Mouse (Mus musculus): ENCODE measurements around the gene Axin1. TPM values are rescaled to one million over a fixed set of nuclear protein-coding genes. Genes with fewer than 3 reads are reported as not detected.
"Not testable (repeated sequence)": the region's sequence is repeated elsewhere in the genome, so short reads cannot be mapped to it uniquely, and the experiment has no call there.

Axin1 gene
- 8.8 and 12.5 TPM in 2 replicates for polyA plus RNA-seq (2015; fragmentation: Nextera tagmentation; extraction: Ambion mirVana)

GRCm38 (mm10) chr17:26138239-26138836, at the start of gene Axin1:
Axin1 (plus strand) TSS chr17:26138688.
- peak within 1 kb of the TSS; percentile 77 for H3K4me2 ChIP-seq
- H3K4me3 ChIP-seq = peak within 1 kb of the TSS; percentile 76
- H3K27ac ChIP-seq = peak within 1 kb of the TSS; percentile 97
- no peaks in the 10 kb centered on the region for H3K9me3 ChIP-seq (replicated peaks)
- H3K36me3 ChIP-seq = peaks cover 3% of the 10 kb centered on the region
- under 1% methylated on average over 42 of the region's 42 CpGs for WGBS
- H3K27me3 ChIP-seq = no peaks in the 10 kb centered on the region
- peaks cover 27% of the 10 kb centered on the region for H3K4me1 ChIP-seq (replicated peaks)
- peak; percentile 97 for ATAC-seq (replicated peaks; ENCODE audit: insufficient number of reproducible peaks, insufficient read depth, low FRiP score, low read depth)
- H3K9ac ChIP-seq = peak within 1 kb of the TSS; percentile 99

- ATAC-seq (replicated peaks; ENCODE audit: insufficient number of reproducible peaks, insufficient read depth, low FRiP score, low read depth) = peak; percentile 90
- peak within 1 kb of the TSS; percentile 85 for H3K27ac ChIP-seq
- H3K4me1 ChIP-seq (replicated peaks) = peaks cover 12% of the 10 kb centered on the region
- H3K9me3 ChIP-seq (replicated peaks) = no peaks in the 10 kb centered on the region
- H3K36me3 ChIP-seq = peaks cover 6% of the 10 kb centered on the region; the same call in 1 of the 2 replicates
- peak within 1 kb of the TSS; percentile 73 for H3K9ac ChIP-seq
- H3K4me2 ChIP-seq = peak within 1 kb of the TSS; percentile 85
- no peaks in the 10 kb centered on the region for H3K27me3 ChIP-seq
- WGBS = under 1% methylated on average over 31 of the region's 32 CpGs
- peak within 1 kb of the TSS; percentile 68 for H3K4me3 ChIP-seq
Observed at GRCm38 (mm10) chr17:26089905-26090632, 48.4 kb upstream of the Axin1 start, which contains the start of gene Decr2. Decr2 (minus strand) TSS chr17:26090337.

GRCm38 (mm10) chr17:26094531-26095110, 43.9 kb upstream of the Axin1 start:
- Histone ChIP-seq H3K4me3 (peak overlapping the region; percentile 81), H3K27me3 (no peaks in the 10 kb centered on the region), H3K9me3 (replicated peaks) (no peaks in the 10 kb centered on the region), H3K9ac (peak overlapping the region; percentile 79), H3K36me3 (no peaks in the 10 kb centered on the region), H3K4me1 (replicated peaks) (peaks cover 12% of the 10 kb centered on the region), H3K4me2 (peak overlapping the region; percentile 95), H3K27ac (no peak overlapping the region; the same call in 1 of the 2 replicates)
- 41% methylated on average over 9 of the region's 9 CpGs for WGBS
- ATAC-seq (replicated peaks; ENCODE audit: insufficient number of reproducible peaks, insufficient read depth, low FRiP score, low read depth) = no peak

- no peaks in the 10 kb centered on the region for H3K27me3 ChIP-seq
- peak within 1 kb of the TSS; percentile 81 for H3K4me3 ChIP-seq
- ATAC-seq (replicated peaks; ENCODE audit: insufficient number of reproducible peaks, insufficient read depth, low FRiP score, low read depth) = 0 out of 2 replicates have a peak, but pooled peaks have one; percentile 61
- peak within 1 kb of the TSS; percentile 79 for H3K9ac ChIP-seq
- no peaks in the 10 kb centered on the region for H3K9me3 ChIP-seq (replicated peaks)
- no peaks in the 10 kb centered on the region for H3K36me3 ChIP-seq
- 3% methylated on average over 47 of the region's 47 CpGs for WGBS
- peak within 1 kb of the TSS; percentile 95 for H3K4me2 ChIP-seq
- peaks cover 12% of the 10 kb centered on the region for H3K4me1 ChIP-seq (replicated peaks)
- H3K27ac ChIP-seq = peak within 1 kb of the TSS; percentile 69
Observed at GRCm38 (mm10) chr17:26095121-26095740, 43.3 kb upstream of the Axin1 start, which contains the start of gene Nme4. Nme4 (minus strand) TSS chr17:26095602.

- Histone ChIP-seq H3K4me1 (replicated peaks) (peaks cover 12% of the 10 kb centered on the region), H3K9ac (no peak overlapping the region), H3K27ac (no peak overlapping the region), H3K9me3 (replicated peaks) (no peaks in the 10 kb centered on the region), H3K4me3 (no peak overlapping the region), H3K4me2 (no peak overlapping the region), H3K27me3 (no peaks in the 10 kb centered on the region), H3K36me3 (no peaks in the 10 kb centered on the region)
- no peak for ATAC-seq (replicated peaks; ENCODE audit: insufficient number of reproducible peaks, insufficient read depth, low FRiP score, low read depth)
- WGBS = 91% methylated on average over 7 of the region's 7 CpGs
Observed at GRCm38 (mm10) chr17:26098461-26098860, 40.0 kb upstream of the Axin1 start.

- not testable (repeated sequence) for H3K36me3 ChIP-seq; H3K9me3 ChIP-seq (replicated peaks); ATAC-seq (replicated peaks; ENCODE audit: insufficient number of reproducible peaks, insufficient read depth, low FRiP score, low read depth); H3K27ac ChIP-seq; H3K4me2 ChIP-seq; H3K27me3 ChIP-seq; H3K9ac ChIP-seq; H3K4me3 ChIP-seq
- peaks cover 12% of the 10 kb centered on the region for H3K4me1 ChIP-seq (replicated peaks)
- 74% methylated on average over 3 of the region's 3 CpGs for WGBS
Observed at GRCm38 (mm10) chr17:26099316-26099715, 39.2 kb upstream of the Axin1 start.

- Histone ChIP-seq H3K4me2 (no peak overlapping the region), H3K36me3 (no peaks in the 10 kb centered on the region), H3K4me3 (no peak overlapping the region), H3K4me1 (replicated peaks) (peaks cover 5% of the 10 kb centered on the region), H3K27me3 (no peaks in the 10 kb centered on the region), H3K9me3 (replicated peaks) (no peaks in the 10 kb centered on the region), H3K27ac (no peak overlapping the region), H3K9ac (no peak overlapping the region)
- no peak for ATAC-seq (replicated peaks; ENCODE audit: insufficient number of reproducible peaks, insufficient read depth, low FRiP score, low read depth)
- WGBS = 44% methylated on average over 2 of the region's 2 CpGs
Observed at GRCm38 (mm10) chr17:26100166-26100565, 38.3 kb upstream of the Axin1 start.

GRCm38 (mm10) chr17:26101478-26101877, 37.0 kb upstream of the Axin1 start:
- no peaks in the 10 kb centered on the region for H3K9me3 ChIP-seq (replicated peaks)
- H3K4me2 ChIP-seq = no peak overlapping the region
- H3K9ac ChIP-seq = no peak overlapping the region
- H3K4me1 ChIP-seq (replicated peaks) = no peaks in the 10 kb centered on the region
- ATAC-seq (replicated peaks; ENCODE audit: insufficient number of reproducible peaks, insufficient read depth, low FRiP score, low read depth) = no peak
- no peaks in the 10 kb centered on the region for H3K36me3 ChIP-seq
- H3K4me3 ChIP-seq = no peak overlapping the region
- no peak overlapping the region for H3K27ac ChIP-seq
- no peaks in the 10 kb centered on the region for H3K27me3 ChIP-seq
- WGBS = 60% methylated on average over 2 of the region's 4 CpGs

GRCm38 (mm10) chr17:26105619-26106018, 32.9 kb upstream of the Axin1 start:
- Histone ChIP-seq H3K4me2 (no peak overlapping the region), H3K9ac (no peak overlapping the region), H3K36me3 (no peaks in the 10 kb centered on the region), H3K27ac (no peak overlapping the region), H3K27me3 (peaks cover 7% of the 10 kb centered on the region), H3K4me3 (no peak overlapping the region), H3K4me1 (replicated peaks) (no peaks in the 10 kb centered on the region), H3K9me3 (replicated peaks) (no peaks in the 10 kb centered on the region)
- 46% methylated on average over 4 of the region's 4 CpGs for WGBS
- ATAC-seq (replicated peaks; ENCODE audit: insufficient number of reproducible peaks, insufficient read depth, low FRiP score, low read depth) = no peak

- no peak overlapping the region for H3K9ac ChIP-seq
- H3K4me1 ChIP-seq (replicated peaks) = peaks cover 14% of the 10 kb centered on the region
- H3K36me3 ChIP-seq = no peaks in the 10 kb centered on the region
- peaks cover 52% of the 10 kb centered on the region for H3K27me3 ChIP-seq
- ATAC-seq (replicated peaks; ENCODE audit: insufficient number of reproducible peaks, insufficient read depth, low FRiP score, low read depth) = no peak
- H3K4me3 ChIP-seq = no peak overlapping the region
- H3K9me3 ChIP-seq (replicated peaks) = no peaks in the 10 kb centered on the region
- no peak overlapping the region for H3K27ac ChIP-seq
- 38% methylated on average over 4 of the region's 4 CpGs for WGBS
- H3K4me2 ChIP-seq = no peak overlapping the region
Observed at GRCm38 (mm10) chr17:26110156-26110555, 28.3 kb upstream of the Axin1 start.

- Histone ChIP-seq H3K9ac (no peak overlapping the region), H3K4me1 (replicated peaks) (peaks cover 14% of the 10 kb centered on the region), H3K4me3 (no peak overlapping the region), H3K27me3 (peaks cover 60% of the 10 kb centered on the region), H3K36me3 (no peaks in the 10 kb centered on the region), H3K27ac (no peak overlapping the region), H3K4me2 (no peak overlapping the region), H3K9me3 (replicated peaks) (no peaks in the 10 kb centered on the region)
- 8% methylated on average over 4 of the region's 4 CpGs for WGBS
- no peak for ATAC-seq (replicated peaks; ENCODE audit: insufficient number of reproducible peaks, insufficient read depth, low FRiP score, low read depth)
Observed at GRCm38 (mm10) chr17:26111024-26111423, 27.5 kb upstream of the Axin1 start.
